Mouse (Mus musculus) cerebellum, adult 8-10 months (tissue): Measurements from ENCODE around the gene Hspa8.
"Not testable (repeated sequence)": the region's sequence is repeated elsewhere in the genome, so short reads cannot be mapped to it uniquely, and the experiment has no call there.

Source experiments
- DNase-seq: peaks from one replicate; pipeline ENCODE4 v3.0.0; 2022

Hspa8 gene

DNA sequence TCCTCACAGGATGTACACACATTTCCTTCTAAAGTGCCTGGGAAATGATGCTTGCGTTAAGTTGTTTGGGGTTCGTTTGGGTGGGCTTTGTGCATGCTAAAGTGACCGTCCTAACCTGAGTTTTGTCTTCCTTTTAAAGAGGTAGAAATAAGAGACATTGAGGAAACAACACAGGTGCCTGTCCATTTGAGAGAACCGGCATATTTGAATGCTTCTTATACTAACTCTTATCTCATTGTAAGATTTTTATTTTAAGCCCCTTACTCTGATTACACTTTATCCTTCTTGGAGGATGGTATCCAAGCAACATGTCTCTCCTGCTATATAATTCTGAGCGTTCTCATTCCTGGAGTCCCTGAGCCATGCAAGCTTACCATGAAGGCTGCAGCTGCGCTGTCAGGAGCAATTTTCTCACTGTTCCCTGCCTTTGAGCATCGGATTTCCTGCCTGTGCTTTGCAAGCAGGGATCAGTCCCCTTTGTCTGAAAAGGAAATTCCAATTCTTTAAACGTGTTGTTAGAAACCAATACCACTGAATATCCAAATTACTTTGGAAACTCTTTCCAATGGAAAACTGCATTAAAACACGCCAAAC, 16.3 kb upstream of the Hspa8 start:
- no peak for DNase-seq

DNA sequence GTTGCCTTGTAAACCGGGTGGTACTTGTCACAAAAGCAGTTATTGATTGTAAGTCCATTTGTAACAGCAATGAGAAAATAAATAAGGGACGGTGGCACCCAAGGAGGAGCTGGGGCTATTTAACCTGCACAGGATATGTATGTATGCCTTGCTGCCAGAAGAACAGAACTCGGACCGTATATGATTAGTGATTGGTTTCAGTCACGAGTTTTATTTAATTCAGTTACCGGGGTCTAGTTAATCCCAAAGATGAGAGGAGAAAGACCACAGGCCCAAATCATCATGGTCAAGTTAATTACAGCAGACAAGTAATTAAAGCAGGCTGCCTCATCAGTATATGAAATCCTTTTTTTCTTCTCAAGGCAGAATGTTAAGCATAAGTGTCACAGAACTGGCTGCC, 15.3 kb upstream of the Hspa8 start:
- DNase-seq = no peak

DNA sequence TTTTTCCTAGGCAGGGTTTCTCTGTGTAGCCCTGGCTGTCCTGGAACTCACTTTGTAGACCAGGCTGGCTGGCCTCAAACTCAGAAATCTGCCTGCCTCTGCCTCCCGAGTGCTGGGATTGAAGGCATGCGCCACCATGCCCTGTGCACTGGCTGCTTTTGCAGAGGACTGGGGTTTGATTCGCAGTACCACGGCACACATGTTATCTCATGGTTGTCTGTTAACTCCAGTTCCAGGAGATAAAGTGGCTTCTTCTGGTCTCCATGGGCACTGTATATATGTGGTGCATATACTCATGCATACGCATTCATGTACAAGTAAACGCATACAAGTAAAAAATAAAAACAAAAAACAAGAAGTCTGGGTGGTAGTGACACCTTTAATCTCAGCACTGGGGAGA, 14.0 kb upstream of the Hspa8 start:
- not testable (repeated sequence) for DNase-seq

DNA sequence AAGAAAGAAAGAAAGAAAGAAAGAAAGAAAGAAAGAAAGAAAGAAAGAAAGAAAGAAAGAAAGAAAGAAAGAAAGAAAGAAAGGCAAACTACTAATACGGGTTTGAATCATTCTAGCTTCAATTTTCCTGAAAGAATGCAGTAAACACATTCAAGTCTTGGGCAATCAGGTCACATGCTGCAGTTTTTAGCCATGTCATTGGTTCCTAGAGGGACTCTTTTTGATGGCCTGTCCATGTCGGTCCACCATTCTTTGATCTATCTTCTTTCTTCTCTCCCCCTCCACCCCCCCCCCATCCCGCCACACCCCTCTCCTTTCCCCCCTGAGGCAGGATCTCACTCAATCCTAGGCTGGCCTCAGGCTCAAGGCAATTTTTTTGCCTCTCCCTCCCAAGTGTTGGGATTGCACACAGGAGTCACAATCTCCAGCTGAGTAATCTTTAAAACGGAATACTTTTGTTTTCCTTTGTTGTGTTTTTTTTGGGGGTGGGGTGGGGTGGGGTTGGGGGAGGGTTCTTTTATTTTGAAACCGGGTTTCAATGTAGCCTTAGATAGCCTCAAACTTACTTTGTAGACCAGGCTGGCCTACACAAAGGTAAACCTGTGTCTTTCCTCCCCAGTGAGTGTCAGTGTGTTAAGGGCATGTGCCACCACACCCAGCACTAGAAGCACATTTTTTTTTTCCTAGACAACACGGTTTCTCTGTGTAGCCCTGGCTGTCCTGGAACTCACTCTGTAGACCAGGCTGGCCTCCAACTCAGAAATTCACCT, 8.7 kb upstream of the Hspa8 start:
- no peak for DNase-seq

DNA sequence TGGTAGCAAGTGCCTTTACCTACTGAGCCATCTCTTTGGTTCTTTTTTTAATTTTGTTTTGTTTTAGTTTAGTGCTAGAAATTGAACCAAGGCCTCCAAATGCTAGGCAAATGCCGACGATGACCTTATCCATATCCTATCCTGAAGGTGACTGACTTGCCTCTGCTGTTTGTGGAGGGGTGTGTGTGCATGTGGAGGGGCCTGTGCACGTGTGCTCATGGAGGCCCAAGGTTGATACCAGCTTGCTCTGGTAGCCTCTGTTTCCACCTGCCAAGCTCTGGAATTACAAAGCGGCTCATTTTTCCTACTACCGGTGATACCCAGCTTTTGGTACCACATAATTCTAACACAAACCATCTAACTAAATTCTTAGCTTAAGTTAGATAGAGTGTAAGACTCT, 7.2 kb upstream of the Hspa8 start:
- DNase-seq = no peak

DNA sequence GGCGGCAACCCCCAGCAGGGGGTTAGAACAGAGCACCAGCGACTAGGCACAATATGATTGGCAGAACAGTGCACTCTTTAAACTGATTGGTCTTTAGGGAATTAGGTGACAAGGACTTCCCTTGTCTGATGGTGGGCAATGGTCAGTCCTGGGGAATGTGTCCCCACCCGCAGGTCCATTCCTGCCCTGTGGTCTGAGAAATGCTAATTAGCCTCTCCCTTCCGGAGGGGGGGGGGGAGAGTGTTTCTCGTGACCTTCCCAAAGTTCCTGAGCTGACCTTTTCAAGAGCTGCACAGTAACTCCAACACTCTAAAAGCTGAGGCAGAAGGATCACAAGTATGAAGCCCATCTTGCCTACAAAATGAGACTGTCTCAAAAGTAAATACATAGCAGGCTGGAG, 6.5 kb upstream of the Hspa8 start:
- no peak for DNase-seq

DNA sequence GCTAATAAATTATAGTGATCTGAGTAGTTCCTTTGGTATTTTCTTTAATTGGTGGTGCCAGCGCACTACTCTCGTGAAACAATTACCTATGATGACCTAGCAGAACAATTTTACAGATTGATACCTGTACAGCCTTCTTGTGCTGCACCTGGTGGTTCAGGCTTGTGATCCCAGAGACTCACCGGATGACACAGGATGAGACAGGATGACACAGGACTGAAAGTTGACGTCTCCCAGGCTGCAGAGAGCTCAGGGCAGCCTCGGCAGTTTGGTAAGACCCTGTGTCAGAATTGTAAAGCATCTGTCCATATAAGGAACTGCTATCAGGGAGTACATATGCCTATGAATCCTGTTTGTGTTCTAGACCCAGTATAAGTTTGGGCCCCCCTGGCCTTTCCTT, 5.9 kb upstream of the Hspa8 start:
- DNase-seq = no peak

DNA sequence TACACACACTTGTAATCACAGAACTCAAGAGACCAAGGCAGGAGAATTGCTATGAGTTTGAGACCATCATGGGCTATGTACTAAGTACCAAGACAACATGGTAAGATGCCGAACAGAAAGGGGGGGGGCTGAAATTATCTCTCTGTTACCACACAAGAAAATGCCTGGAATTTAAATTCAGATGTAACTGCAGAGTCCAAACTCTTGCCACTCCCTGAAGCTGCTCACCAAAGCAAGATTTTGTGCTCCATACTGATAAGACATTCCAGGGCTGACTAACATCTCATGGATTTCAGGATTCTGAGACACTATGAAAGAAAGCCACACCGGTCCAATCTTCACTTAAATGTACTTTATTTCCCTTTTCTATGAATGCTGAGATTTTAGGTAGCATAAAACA, 5.2 kb upstream of the Hspa8 start:
- DNase-seq = no peak

DNA sequence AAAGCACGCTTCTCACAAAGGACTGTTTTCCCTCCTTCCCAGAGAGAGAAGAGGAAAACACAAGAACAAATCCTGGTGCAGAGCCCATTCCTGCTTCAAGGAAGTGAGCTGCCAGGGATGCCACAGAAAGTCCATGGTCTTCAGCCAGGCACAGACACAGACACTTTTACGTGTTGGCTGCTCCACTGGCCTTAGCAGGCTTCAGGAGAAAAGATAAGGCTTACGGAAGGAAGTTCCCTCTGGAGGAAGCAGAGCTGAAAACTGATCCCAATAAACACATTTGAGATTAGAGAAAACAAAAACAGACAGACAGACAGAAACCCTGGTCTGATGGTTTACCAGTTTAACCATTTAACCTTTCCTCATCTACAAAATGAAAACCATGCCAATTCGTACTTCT, 4.7 kb upstream of the Hspa8 start:
- DNase-seq = no peak

DNA sequence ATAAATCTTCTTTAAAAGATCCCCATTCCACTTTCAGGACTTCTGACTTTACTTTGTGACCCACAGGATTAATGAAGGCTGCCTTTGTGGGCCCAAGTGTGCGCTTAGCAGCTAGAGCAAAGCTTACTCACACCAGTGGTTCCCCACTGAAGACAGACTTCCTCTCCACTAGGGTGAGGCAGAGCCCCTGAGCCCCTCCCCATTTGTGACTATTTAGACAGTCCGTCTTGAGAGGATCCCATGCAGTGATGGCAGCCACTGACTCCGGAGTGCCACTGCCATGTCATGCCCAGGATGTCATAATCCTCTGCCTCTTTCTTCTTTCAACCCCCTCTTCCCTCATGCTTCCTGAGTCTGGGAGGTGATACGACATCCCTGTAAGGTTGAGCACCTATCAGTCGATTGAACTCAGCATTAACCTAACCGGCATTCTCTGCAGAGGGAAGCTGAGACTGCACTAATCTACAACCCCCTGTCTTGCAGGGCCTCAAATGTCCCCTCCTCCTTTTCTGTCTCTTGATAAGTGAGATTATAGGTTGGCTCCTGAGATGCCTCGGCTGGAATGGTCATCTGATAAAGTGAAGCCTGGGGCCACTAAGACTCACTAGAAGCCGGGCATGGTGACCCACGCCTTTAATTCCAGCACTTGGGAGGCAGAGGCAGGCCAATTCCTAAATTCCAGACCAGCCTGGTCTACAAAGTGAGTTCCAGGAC, 2.4 kb upstream of the Hspa8 start:
- DNase-seq = no peak

DNA sequence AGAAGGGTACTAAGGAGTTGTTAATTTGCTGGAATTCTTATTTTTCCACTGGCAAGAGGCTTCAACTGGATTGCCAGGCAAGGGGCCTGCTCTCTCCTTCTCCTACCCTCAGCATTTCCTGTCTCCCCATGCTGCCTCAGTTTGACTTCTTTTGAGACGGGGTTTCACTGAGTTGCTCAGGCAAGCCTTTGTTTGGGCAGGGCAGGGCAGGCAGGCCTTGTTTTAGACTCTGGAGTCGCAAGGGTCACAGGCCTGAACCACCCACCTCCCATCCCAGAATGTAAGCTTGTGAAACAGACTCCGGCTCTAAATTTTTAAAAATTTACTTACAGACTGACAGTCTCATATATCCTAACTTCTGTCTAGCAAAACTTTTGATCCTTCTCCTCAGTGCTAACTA, 1.7 kb upstream of the Hspa8 start:
- no peak for DNase-seq

DNA sequence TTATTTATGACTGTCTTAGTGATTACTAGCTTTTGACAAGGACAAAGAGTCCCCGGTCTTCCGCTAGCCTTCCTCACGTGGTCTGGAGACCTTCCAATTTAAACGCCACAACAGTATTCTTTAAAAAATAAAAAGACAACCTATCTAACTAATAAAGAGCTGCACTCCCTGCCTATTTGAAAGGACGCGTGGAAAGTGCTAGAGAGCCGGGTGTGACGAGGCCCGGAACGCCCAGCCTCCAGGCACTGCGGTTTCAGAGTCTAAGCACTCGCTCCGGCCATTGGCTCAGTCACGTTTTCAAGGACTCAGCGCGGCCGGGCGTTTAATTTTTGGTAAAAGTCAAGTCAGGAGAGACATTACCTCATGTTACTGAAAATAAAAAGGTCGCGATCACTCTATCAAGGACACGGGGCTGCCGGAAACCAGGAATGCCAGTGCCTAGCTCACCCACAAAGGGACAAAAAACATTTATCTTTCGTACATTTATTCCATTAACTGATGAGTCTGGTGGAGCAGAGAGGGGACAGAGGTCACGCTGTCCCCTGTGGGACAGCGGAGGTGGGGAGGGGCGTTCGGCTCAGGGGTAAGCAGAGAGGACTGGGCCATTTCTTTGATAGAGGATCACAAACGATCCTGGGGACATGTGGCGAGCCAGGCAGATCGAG, 815 bp upstream of the Hspa8 start:
- peak; percentile 75 for DNase-seq

DNA sequence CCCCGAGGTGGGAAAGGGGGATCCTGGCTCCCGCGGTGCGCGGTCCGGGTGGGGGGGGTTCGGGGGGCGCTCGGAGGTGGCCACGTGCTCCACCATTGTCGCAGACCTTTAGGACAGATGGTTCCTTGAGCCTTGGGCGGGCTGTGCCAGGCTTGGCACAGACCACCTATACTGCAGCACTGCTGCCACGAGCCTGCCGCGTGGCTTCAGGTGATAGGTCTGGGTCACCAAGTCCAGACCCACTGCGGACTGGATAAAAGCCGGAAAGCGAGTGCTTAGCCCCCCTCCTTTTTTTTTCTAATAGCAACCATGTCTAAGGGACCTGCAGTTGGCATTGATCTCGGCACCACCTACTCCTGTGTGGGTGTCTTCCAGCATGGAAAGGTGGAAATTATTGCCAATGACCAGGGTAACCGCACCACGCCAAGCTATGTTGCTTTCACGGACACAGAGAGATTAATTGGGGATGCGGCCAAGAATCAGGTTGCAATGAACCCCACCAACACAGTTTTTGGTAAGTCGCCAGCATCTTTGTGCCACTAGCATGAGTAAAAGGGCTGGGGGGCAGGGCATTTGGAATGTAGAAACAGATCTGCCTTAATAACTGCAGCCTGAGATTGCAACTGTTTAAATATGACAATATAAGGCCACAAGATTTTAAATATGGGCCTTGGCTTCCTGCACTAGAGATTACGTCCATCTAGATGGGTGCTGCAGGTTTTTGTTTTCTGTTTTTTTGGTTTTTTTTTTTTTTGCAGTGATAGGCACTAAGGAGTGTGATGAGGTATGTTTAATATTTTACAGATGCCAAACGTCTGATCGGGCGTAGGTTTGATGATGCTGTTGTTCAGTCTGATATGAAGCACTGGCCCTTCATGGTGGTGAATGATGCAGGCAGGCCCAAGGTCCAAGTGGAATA, 1.1 kb downstream of the Hspa8 start:
- peak; percentile 67 for DNase-seq

DNA sequence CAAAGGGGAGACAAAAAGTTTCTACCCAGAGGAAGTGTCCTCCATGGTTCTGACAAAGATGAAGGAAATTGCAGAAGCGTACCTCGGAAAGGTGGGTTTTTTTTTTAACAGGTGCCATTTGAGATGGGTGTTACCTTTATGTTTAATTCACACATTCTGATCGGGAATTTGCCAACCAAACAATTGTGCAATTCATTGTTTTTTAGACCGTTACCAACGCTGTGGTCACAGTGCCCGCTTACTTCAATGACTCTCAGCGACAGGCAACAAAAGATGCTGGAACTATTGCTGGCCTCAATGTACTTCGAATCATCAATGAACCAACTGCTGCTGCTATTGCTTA, 1.7 kb downstream of the Hspa8 start:
- DNase-seq = not testable (repeated sequence)

DNA sequence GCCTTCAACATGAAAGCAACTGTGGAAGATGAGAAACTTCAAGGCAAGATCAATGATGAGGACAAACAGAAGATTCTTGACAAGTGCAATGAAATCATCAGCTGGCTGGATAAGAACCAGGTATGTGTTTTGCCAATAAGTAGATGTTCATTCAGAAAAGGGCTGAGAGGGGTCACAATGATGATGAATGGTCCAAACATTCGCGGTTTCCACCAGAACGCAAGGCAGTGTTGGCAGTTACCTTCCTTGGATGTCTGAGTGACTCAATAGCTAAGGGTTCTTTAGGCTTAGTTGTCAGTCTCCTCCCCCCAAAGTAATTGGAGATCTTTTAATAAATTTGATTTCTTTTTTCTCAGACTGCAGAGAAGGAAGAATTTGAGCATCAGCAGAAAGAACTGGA, 3.8 kb downstream of the Hspa8 start:
- not testable (repeated sequence) for DNase-seq

DNA sequence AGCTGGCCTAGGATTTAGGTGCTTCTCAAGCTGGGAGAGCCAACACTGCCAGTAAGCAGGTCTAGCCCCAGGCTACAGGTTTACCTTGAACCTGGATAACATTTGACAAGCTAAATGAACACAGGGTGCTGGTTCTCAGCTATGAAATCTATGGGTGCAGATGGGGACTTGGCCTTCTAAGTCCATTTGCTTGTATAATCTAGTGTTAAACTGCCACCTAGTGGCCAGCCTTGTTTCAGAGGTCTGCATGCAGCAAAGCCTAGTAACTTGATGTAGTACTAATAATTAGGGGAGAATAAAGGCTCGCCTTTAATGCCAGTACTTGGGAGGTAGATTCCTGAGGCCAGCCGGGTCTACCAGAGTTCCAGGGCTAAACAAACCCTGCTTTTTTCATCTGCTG, 4.5 kb downstream of the Hspa8 start:
- peak; percentile 70 for DNase-seq

DNA sequence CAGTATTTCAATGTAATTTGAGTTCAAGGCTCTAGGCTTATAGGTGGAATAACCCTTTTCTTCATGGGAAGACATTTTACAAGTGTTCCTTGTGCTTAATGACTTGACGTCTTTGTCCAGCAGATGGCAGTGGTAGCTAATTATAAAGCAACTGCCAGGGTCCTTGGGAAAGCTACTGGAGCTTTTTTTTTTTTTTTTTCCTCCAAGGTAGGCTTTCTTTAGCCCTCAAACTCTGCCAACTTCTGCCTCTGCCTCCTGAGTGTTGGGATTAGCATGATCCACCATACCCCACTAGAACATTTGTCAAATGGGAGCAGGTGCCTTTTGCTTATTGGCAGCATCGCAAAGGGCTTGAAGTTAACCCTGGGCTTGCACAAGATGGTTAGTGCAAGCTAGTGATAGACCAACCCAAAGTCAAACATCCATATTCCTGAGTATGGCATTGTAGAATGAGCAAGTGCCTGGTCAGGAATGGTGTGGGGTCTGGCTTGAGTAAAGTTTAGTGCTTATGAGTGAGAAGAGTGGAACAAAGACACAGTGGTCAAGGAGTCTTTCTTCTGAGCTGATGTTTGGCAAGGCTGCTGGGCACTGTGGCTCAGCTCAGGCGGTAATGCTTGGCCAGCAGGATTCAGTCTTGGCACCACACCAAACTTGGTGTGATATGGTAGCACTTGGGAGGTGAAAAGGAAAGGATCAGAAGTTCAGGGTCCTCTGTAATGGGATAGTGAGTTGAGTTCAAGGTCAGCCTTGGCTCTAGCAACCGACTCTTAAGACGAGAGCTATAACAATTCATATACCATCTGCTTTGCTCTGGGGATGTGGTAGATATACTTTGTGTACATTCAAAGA, 5.9 kb downstream of the Hspa8 start:
- DNase-seq = no peak

DNA sequence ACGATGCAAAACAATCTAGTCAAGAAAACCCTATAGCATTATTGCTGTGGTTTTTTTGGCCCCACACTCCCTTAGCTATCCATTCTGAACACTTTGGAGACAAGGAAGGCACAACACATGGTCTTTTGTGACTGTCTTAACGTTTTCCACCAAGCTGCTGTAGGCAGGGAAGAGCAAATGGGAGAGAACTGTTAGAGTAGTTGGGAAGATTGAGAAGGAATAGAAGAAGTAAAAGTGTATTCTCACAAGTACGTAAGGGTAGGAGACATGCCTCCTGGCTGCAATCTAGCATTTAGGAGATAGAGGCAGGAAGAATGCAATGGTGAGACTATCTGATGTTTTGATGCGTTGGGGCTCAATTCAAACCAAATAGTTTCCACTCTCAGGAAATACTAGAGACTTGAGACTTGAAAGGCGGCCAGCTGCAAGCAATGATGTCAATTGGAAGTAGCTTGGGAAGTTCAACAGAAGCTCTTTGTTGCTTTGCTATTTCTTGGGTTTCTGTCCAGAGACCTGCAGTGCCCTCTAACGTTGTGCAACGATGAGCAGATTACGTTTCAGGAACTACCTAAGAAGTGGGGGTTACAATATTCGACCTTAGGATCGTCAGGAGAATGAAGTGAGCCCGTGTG, 6.6 kb downstream of the Hspa8 start:
- DNase-seq = no peak

DNA sequence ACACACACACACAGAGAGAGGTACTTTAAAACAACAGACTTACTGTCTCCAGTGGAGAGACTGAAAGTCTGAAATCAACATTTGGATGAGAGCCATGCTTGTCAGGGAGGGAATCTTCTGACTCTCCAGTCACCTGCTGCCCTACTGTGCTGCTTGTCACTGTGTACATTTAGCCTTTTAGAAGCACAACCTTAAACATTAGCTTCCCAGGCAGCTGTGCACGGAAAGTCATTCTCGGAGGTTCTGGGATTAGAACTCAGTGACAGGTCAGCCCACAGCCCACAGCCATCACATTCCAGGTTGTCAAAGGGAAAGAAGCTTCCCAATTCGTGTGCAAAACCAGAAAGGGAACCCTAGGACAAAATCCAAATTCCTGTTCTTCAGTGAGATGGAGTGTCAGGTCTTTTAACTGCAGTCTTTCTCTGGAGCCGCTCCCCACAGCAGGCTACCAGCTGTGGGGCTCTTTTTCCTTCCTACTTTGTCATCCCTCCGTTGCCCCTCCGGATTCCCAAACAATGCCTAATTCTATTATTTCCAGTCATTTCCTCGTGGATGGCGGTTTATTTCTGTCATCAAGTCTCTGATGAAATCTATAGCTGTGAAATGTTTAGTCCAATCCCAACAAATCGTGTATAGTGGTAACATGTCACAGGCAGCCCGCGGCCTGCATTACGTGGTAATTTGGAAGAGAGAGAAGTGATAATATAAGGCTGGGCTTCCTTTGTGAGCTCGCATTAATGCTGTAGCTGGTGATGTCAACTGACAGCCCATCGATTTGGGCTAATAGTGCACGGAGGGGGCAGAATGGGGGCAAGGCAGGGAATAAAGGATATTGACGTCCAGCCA, 7.5 kb downstream of the Hspa8 start:
- no peak for DNase-seq

DNA sequence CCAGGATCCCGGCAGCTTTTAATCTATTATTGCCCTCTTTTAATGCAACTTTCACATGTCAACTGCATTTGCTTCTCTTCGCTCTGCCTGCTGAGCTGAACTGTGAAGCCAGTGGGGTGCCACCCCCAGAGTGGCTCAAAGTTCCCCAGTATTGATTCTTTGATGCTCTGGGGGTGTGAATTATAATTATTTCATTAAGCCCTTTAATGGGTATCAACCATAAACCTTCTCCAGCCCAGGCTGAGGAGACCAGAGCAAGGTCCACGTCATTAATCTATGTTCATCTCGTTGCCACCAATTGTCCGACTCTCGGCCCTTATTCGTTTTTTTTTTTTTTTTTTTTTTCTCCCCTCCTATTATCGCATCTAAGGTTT, 8.1 kb downstream of the Hspa8 start:
- DNase-seq = no peak
